Mouse (Mus musculus): Measurements from ENCODE around the gene Ddrgk1.

The Ddrgk1 gene

DNA sequence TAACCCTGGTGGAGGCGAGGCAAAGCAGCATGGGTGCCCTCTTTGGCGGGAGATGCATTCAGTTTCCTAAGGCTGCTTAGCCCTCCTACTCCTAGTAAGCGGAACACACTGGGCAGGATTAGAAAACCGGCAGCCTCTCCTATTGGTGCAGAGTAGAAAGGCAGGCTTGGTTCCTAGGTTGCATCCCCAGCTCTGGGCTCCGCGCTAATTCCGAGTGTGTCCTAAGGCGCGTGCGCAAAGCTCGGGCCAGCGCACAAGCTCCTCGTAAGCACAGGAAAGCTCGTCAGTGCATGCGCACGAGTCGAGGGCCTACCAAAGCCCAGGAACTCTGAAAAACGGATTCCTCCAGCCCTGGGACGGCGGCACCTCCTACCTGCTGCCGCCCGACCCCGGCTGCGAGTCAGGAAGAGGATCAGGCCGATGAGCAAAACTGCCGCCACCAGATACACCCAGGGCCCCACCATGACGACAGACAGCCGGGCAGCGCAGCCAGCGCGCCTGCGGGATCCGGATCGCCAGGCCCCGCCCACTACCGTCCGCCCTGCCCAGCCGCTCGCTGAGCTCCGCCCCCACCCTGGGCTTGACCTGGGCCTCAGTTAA, at the start of gene Ddrgk1:
Gene Ddrgk1 (minus strand): TSS at position 558 of the 600 bp plus-strand sequence.
- DNase-seq (ENCODE audit: low spot score in 2 of 2): peak; percentile 86 to 90

DNA sequence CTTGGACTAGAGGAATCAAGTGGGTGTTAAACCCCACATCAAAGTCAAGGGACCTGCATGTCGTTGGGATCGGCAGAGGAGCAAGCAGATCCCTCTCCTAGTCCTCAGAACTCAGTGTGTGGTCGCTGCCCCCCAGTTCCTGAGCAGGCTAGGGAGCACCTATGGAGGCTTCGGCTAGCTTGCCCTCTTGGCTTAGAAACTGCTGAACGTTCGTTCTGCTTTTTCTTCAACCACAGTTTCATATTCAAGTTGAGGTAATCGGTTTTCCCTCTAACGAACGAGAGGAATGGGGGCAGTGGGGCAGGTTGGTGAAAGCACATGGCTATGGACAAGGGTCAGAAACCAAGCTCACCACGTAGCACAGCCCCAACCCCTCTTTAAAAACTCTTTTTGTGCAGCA, 42.6 kb upstream of the Ddrgk1 start:
- no peak for DNase-seq (ENCODE audit: low spot score in 2 of 2)

- no peak for DNase-seq (ENCODE audit: low spot score in 2 of 2)
Observed at GRCm38 (mm10) chr2:130706602-130707001, 42.1 kb upstream of the Ddrgk1 start.

DNA sequence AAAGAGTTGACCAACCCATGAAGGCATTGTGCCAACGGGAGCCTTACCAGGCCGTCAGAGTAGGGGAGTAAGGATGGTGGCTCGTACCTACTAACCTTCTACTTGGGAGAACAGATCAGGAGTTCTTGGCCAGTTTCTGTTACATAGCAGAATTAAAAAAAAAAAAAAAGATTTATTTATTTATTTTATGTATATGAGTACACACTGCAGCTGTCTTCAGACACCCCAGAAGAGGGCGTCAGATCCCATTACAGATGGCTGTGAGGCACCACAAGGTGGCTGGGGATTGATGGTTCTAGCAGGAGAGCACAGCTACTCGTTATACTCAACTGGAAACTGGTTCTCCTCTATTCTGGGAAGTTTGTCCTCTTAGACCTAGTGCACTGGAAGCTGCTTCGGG, 40.7 kb upstream of the Ddrgk1 start:
- DNase-seq (ENCODE audit: low spot score in 2 of 2): no peak

- no peak for DNase-seq (ENCODE audit: low spot score in 2 of 2)
Observed at GRCm38 (mm10) chr2:130704040-130705001, 39.9 kb upstream of the Ddrgk1 start.

- DNase-seq (ENCODE audit: low spot score in 2 of 2): no peak
Observed at GRCm38 (mm10) chr2:130697821-130698266, 33.4 kb upstream of the Ddrgk1 start.

- no peak for DNase-seq (ENCODE audit: low spot score in 2 of 2)
Observed at GRCm38 (mm10) chr2:130697153-130697810, 32.8 kb upstream of the Ddrgk1 start, which contains the start of gene Slc4a11. Gene Slc4a11, minus strand, starts transcription at chr2:130697519.

DNA sequence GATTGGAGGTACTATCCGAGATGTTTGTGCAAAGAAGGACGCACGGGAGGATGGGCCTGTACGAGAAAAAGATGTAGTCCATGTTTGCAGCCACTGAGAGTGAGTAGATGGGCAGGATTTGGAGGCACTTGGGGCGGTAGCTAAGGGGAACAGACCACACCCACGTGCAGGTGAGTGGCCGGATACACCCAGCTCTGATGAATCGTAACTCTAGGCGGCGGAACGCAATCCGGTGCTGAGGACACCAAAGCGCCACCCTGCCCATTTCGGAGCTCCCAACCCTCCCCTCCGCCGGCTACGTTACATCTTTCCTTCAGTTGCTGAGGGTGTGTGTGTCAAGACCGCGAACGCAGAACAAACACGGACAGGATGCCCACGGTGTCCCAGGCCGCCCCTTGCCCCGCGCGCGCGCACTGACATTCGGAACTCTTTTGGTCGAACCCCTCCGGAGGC, 32.3 kb upstream of the Ddrgk1 start:
- no peak for DNase-seq (ENCODE audit: low spot score in 2 of 2)

DNA sequence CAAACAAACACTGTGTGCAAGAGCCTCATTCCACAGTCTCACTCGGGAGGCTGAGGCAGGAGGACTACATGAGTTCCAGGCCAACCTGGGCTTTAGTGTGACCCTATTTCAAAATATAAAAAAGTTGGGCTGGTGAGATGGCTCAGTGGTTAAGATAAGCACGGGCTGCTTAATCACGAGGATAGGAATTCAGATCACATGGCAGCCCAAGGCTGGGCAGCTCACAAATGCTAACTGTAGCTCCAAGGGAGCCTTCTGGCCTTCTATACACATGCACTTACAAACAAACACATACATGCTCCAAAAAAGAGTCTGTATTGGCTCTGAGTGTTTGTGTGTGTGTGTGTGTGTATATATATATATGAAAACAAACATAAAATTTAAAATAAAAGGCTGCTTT, 29.1 kb upstream of the Ddrgk1 start:
- DNase-seq (ENCODE audit: low spot score in 2 of 2): no peak

GRCm38 (mm10) chr2:130689011-130689410, 24.6 kb upstream of the Ddrgk1 start:
- DNase-seq (ENCODE audit: low spot score in 2 of 2): no peak

GRCm38 (mm10) chr2:130685426-130685825, 21.0 kb upstream of the Ddrgk1 start:
- DNase-seq (ENCODE audit: low spot score in 2 of 2): no peak

- no peak for DNase-seq (ENCODE audit: low spot score in 2 of 2)
Observed at GRCm38 (mm10) chr2:130681531-130681930, 17.1 kb upstream of the Ddrgk1 start.

DNA sequence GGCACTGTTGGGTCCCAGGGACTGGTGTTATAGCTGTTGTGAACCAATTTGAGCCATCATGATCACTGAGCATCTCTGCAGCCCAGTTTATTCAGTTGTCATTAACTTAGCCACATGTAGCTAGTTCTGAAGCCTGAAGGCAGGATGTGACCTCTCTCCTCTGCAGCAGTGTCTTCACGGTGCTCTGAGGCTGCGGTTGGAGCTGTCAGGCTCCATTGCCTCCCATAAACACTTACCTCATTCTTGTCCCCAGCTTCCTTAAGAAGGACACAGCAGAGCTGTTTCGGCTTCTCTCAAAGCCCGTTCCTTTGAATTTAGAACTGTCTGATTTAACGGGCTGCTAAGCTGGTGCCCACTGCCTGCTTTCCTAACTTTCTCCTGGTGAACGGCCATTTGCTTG, 15.4 kb upstream of the Ddrgk1 start:
- no peak for DNase-seq (ENCODE audit: low spot score in 2 of 2)

GRCm38 (mm10) chr2:130679154-130679553, 14.7 kb upstream of the Ddrgk1 start:
- DNase-seq (ENCODE audit: low spot score in 2 of 2): no peak

- DNase-seq (ENCODE audit: low spot score in 2 of 2): no peak
Observed at GRCm38 (mm10) chr2:130677211-130677610, 12.8 kb upstream of the Ddrgk1 start.

- DNase-seq (ENCODE audit: low spot score in 2 of 2): peak; percentile 65 to 70
Observed at GRCm38 (mm10) chr2:130667559-130667958, 3.1 kb upstream of the Ddrgk1 start, which contains the start of gene Itpa. Gene Itpa, plus strand, starts transcription at chr2:130667610.

GRCm38 (mm10) chr2:130663342-130663741, 1.1 kb downstream of the Ddrgk1 start:
- no peak for DNase-seq (ENCODE audit: low spot score in 2 of 2)

GRCm38 (mm10) chr2:130658530-130658929, 5.9 kb downstream of the Ddrgk1 start:
- DNase-seq (ENCODE audit: low spot score in 2 of 2): no peak

DNA sequence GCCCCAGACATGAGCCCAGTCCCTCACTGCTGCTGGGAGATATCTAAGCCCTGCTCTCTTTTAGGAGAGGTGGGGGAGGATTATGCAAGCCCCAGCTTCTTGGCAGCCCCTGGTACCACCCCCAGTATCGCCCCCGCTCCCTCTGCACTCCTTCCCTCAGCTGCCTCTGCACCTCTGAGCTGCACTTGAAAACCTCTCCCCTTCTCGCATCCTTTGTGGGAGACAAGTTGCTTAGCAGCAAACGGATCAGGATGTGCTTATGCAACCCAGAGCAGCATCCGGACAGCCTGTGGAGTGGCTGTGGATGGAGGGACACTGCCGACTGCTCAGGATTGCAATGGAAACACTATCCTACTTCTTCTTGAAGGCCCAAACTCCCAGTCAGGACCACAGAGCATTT, 6.9 kb downstream of the Ddrgk1 start:
- DNase-seq (ENCODE audit: low spot score in 2 of 2): peak; percentile 54 to 61

DNA sequence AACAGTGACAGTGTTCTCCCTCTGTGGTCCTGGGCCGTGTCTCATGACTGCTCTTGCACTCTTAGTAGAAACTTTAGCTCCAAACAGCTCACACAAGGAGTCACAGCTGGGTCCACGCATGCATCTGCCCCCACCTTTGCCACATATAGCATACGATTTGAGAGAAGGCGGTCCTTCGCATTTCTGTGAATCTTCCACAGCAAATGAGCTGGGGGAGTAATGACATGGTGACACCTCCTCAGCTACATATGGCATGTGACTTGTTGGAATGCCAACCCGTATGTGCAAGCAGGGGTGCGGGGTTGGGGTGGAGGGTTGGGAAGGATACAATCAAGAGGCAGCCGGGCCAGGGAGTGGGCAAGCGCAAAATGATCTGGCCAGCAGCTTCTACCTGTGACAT, 7.9 kb downstream of the Ddrgk1 start:
- no peak for DNase-seq (ENCODE audit: low spot score in 2 of 2)

GRCm38 (mm10) chr2:130655660-130656339, 8.7 kb downstream of the Ddrgk1 start:
- DNase-seq (ENCODE audit: low spot score in 2 of 2): no peak

- DNase-seq (ENCODE audit: low spot score in 2 of 2): no peak
Observed at GRCm38 (mm10) chr2:130653760-130654159, 10.7 kb downstream of the Ddrgk1 start.

Measured in frontal cortex, postnatal 25 days (tissue).